Mouse (Mus musculus) gastrocnemius, postnatal 4 days (tissue): Measurements from ENCODE around the gene L1cam. TPM values are rescaled to one million over a fixed set of nuclear protein-coding genes. Genes with fewer than 3 reads are reported as not detected.

Source experiments
- DNase-seq, 2 experiments: peaks; one replicate each; pipeline ENCODE4 v3.0.0; 2021 to 2022; ENCODE audit warnings: low spot score in 2 of 2, mixed read lengths in 2 of 2
- long read RNA-seq, 2 experiments: library from polyadenylated mRNA; stranded (forward); transcript quantifications; one replicate each; pipeline ENCODE4 v2.0.0; 2021
- total RNA-seq, 2 experiments: library from RNA; stranded (reverse); gene quantifications; 2 replicates each; pipeline ENCODE4 v1.2.3; 2021

Gene L1cam
- total RNA-seq, result 1 to 10 TPM; 4.2 to 4.3 TPM
- long read RNA-seq, experiment 1, partial matches to known transcripts, result 1 of 3 reads
- long read RNA-seq, experiment 1, other reads (novel, unspliced or antisense), result 2 of 3 reads
- long read RNA-seq, experiment 2, partial matches to known transcripts, result 1 of 4 reads
- long read RNA-seq, experiment 2, other reads (novel, unspliced or antisense), result 3 of 4 reads

- DNase-seq, result peak in 1 of 2 experiments; percentile 20
Measured at GRCm38 (mm10) chrX:73895719-73896118, at the start of gene L1cam. Gene L1cam (minus strand): TSS chrX:73896105.

- no peak for DNase-seq
Measured at GRCm38 (mm10) chrX:73942294-73942693, 46.4 kb upstream of the L1cam start.

- DNase-seq, result no peak
Measured at GRCm38 (mm10) chrX:73941860-73942259, 46.0 kb upstream of the L1cam start.

DNA sequence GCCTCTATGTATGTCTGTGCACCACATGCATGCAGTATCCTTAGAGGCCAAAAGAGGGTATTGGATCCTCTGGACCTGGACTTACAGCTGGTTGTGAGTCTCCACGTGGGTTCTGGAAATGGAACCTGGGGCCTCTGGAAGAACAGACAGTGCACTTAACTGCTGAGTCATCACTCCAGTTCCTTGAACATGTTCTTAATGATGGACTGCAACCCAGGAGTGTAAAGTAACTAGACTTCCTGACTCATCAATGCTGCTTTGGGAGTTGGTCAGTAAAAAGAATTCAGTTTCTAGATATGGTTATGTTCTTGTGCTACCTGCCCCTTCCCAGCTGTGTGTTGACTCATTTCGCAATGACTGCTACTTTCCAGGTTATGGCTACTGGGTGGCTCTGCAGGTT is 36.0 kb upstream of the L1cam start:
- DNase-seq, result no peak

DNA sequence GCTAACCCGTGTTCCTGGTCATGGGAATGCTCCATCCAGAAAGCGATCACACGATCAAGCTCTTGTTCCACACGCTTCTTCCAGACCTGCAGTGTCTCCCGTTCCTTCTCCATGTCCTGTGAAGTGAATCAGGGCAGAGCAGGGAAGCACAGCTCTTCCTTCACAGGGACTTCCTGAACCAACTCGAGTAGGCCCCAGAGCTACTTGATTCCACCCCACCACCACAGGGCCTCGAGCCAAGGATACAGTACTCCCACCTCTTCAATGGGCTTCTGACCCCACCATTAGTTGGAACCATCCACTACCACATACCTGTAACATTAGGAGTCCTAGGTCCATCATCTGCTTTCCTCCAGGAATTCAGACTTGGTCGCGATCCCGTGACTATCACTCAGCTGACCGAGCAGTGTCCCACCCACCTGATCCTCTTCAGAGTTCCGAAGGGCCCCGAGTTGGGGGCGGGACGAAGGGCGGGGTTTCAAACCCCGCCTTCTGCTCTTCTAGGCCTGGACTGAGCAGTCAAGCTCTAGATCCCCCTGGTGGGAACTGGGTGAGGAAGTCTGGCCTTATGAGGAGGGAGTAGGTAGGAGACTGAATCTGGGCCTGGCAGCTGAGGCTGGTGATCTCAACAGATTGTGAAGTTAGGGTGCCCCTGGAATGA is 34.6 kb upstream of the L1cam start, which contains the start of gene Renbp:
TSS of gene Renbp (minus strand) at position 449 of the 661 bp plus-strand sequence.
- peak; percentile 38 to 53 for DNase-seq

DNA sequence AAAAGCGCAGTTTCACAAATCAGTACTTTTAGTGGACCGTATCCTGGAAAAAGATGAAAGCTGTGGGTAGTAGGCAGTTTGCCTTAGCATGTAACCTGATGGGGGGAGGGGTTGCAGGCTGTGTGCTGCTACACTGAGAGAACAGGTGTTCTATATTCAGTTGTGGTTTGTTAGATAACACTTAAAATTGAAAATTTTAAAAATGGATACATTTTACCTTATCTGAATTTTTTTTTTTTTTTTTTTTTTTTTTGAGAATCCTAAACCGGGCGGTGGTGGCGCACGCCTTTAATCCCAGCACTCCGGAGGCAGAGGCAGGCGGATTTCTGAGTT is 26.6 kb upstream of the L1cam start:
- DNase-seq, result no peak

DNA sequence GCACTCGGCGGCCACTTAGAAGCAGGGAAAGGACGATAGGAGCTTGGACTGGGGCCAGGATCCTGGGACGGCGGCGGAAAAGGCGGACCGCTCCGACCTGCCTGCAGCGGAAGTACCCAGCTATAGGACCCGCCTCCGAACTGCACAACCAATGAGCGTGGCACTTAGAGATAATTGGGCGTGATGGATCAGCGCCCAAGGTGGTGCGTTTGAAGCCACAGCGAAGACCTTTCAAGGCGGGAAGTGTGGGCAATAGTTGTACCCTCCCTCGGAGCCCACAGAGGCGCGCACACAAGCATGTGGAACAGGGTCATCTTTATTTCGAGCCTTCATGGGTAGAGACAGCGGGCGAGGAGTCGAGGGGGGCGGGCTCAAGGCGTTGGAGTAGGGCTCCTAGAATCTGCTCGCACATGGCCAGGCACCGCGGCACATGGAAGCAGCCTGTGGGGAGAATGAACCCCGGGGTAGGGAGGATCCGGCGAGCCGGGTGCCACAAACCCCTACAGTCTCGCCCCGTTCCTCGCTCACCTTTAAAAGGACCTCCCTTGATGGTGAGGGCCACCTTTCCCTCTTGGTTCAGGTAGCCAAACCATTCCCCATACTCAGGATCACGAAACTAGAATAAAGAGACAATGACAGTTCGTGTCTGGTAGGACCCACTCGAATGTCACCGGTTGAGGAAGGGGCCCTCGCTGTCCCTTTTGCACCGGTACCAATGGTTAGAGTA is 26.1 kb upstream of the L1cam start, which contains the start of the genes Arhgap4 and Naa10:
TSS of gene Arhgap4 (minus strand) at position 48 of the 727 bp plus-strand sequence.
TSS of gene Naa10 (minus strand) at position 122 of the 727 bp plus-strand sequence.
- DNase-seq, result peak; percentile 77 to 87

- DNase-seq, result no peak
Measured at GRCm38 (mm10) chrX:73921285-73921822, 25.4 kb upstream of the L1cam start.

DNA sequence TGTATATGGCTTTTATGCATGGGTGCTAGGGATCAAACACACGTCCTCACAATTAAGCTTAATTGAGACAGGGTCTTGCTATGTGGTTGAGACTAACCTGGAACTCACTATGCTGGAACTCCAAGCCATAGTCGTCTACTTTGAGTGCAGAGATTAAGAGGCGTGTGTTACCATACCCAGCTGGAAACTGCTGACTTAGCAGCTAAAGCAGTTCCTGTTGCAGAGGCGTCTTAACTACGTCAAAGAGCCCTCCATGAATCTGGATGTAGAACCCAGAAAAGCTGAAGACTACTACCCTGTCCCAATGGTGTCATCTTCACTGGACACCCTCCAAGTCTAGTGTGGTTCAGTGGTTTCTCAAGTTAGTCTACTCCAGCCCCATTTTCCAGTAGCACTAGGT is 22.7 kb upstream of the L1cam start:
- no peak for DNase-seq

GRCm38 (mm10) chrX:73916945-73917344 is 21.0 kb upstream of the L1cam start:
- no peak for DNase-seq

DNA sequence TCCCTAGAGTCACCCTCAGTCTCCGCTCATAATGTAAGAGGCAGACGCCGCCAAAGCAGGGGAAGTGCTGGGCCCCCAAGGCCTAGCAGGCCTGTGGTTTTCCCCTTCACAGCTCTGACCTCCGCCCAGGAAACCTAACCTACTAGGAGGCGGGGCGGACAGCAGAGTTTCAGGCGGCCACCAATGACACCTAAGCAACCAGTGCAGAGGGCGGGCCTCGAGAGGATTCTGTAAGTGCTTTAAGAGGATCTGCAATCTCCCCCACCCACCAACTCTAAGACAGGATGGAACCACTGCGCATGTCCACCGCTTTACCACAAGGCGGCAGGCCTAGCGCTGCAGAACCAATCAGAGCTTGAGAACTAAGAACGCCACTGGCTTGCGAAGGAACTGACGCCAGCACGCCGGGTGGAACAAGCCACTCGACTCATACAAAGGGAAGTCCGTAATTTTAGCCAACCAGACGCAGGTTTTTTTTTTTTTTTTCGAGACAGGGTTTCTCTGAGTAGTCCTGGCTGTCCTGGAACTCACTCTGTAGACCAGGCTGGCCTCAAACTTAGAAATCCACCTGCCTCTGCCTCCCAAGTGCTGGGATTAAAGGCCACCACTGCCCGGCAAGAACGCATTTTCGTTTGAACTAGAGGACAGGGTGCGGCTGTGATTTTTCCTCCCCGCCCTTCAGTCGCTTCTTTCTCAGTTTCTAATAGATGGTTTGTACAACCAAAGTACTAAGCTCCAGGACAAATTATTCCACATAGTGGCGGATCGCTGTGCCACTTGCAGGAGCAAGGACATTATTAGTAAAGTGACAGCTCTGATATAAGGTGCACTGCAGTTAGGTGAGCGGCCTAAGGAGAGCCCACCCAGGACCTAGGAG is 19.2 kb upstream of the L1cam start:
- peak; percentile 57 to 83 for DNase-seq

- no peak for DNase-seq
Measured at GRCm38 (mm10) chrX:73911588-73911987, 15.7 kb upstream of the L1cam start.

DNA sequence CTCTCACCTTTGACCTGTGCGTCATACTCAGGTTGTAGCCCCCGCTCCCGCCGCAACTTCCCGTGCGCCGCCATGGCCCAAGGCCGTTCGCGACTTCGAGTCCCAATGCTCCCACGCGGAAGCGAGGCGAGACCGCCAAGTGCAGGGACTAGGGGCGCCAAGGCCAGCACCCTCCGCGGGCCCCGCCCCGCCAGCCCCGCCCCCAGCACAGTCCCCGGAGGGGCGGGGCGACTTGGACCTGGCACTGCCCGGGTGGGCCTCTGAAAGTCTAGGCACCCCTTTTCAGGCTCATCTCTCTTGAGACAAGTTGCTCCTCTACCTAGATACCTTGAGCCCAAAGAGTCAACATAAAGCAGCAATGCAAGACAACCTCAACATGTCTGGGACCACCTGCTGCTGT is 15.3 kb upstream of the L1cam start:
- DNase-seq, result peak in 1 of 2 experiments; percentile 11

GRCm38 (mm10) chrX:73910451-73910850 is 14.5 kb upstream of the L1cam start:
- DNase-seq, result no peak

- no peak for DNase-seq
Measured at GRCm38 (mm10) chrX:73910049-73910448, 14.1 kb upstream of the L1cam start.

DNA sequence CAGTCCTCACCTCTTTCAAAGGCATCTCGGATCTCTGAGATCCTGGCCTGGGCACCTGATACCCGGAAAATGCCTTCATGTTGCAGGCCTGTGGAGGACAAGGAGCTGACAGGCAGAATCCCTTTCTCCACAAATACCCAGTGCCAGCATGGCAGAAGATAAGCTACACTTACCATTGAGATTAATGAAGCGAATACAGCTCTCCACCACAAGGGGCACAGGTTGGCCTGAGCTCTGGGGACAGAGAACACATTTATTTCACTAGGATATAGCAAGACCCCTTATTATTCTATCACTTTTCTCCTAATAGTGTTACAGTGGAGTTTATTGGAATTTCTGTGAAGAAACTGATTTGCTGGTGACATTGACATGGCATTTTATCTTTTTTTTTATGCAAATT is 2.1 kb upstream of the L1cam start:
- no peak for DNase-seq

DNA sequence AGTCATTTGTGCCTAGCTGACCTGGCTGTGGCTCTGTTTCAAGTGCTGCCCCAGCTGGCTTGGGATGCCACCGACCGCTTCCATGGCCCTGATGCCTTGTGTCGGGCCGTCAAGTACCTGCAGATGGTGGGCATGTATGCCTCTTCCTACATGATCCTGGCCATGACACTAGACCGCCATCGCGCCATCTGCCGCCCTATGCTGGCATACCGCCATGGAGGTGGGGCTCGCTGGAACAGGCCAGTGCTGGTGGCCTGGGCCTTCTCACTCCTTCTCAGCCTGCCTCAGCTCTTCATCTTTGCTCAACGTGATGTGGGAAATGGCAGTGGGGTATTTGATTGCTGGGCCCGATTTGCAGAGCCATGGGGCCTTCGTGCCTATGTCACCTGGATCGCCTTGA is 3.1 kb downstream of the L1cam start:
- no peak for DNase-seq

DNA sequence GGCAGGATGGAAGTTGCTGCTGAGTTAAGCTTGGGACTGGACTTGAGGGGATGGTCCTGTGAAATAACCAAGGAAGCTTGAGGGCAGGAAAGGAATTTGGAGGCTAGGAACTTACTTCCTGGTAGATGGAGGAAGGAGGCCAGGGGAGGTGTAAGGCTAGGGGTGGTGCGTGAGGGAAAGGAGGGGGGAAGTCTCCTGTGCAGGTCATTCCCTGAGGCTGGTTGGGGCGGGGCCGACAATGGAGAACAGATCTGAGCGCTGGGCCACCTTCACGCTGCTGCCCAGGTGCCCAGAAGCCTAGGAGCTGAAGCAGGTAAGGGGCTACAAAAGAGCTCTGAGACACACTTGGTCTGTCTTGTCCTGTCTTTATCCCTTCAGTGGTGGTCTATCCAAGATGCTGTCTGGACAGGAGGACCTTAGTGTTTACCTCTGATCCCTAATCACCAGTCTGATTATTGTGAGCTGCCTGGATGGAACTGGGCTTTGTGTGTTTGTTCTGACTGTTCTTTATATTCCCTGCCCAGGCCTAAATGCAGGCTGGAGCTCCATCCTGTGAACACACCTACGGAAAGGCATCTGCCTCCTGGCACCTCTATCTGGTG is 4.3 kb downstream of the L1cam start, which contains the start of gene Avpr2:
TSS of gene Avpr2 (plus strand) at position 552 of the 602 bp plus-strand sequence.
- DNase-seq, result no peak

DNA sequence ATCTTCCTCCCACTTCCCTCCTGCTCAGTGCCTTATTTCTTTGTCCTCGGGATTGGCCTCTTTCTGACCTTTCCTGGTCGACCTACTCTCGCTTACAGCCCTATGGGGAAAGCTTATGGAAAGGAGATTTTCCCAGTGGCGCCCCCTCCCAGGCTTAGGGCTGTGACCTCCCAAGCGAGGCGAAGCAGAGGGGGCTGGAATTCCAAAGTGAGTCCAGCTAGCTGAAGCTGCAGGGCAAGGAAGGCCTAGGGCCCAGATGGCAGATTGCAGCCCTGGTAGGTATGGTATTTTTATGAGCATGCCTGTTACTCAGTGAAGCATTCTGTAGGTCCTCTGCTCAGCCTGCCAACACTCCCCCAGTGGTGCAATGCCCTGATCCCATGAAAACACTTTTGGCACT is 14.4 kb downstream of the L1cam start:
- DNase-seq, result no peak

DNA sequence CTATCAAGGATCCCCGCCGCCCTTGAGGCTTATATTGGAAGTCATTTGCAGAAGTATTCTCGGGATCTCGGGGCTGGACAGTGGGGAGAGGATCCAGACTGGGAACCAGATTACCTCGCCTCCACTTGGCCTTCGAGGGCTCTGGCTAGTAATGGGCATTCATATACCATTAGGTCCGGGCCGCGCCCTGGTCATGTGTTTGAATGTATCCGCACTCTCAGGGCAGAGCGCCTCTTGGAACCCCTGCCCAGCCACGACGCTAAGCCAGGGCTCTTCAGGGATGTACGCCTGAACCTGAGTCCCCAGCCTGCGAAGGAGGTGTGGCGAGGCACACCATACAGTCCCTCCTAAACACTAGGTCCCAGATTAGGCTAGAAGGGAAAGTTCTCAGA is 14.9 kb downstream of the L1cam start:
- DNase-seq, result no peak
